Mouse (Mus musculus) hindbrain, embryonic 14.5 days (tissue): ENCODE measurements around the gene Pilra. TPM values are rescaled to one million over a fixed set of nuclear protein-coding genes. Genes with fewer than 3 reads are reported as not detected.

Source experiments
- ATAC-seq: fragments of 200-750 bp; cut with Nextera tagmentation; 2 replicates; pipeline ENCODE4 v1.8.0; 2017; ENCODE audit warnings: moderate number of reproducible peaks, mild to moderate bottlenecking, moderate TSS enrichment, moderate library complexity; ENCODE audit not compliant: low FRiP score
- DNase-seq: peaks from one replicate; pipeline ENCODE4 v3.0.0-alpha.2; 2015; ENCODE audit warnings: low spot score
- H3K27ac ChIP-seq: fragments of 300-500 bp; sonication (generic); 2 replicates; pipeline ENCODE4 v1.5.1; 2014; ENCODE audit warnings: mild to moderate bottlenecking, moderate library complexity
- H3K27me3 ChIP-seq: fragments of 300-500 bp; sonication (generic); 2 replicates; pipeline ENCODE4 v1.6.1; 2014; ENCODE audit warnings: mild to moderate bottlenecking, low read length, mixed read lengths; ENCODE audit not compliant: control insufficient read depth, insufficient read depth
- H3K36me3 ChIP-seq: fragments of 300-500 bp; sonication (generic); replicated peaks from 2 replicates; pipeline ENCODE4 v1.6.1; 2014; ENCODE audit not compliant: control insufficient read depth, insufficient read depth
- H3K4me1 ChIP-seq: fragments of 300-500 bp; sonication (generic); replicated peaks from 2 replicates; pipeline ENCODE4 v1.6.1; 2014; ENCODE audit warnings: antibody characterized with exemption, low read length, mixed read lengths; ENCODE audit not compliant: control insufficient read depth, insufficient read depth
- H3K4me2 ChIP-seq: fragments of 300-500 bp; sonication (generic); replicated peaks from 2 replicates; pipeline ENCODE4 v1.6.1; 2014; ENCODE audit warnings: mild to moderate bottlenecking, moderate library complexity
- H3K4me3 ChIP-seq: fragments of 300-500 bp; sonication (generic); replicated peaks from 2 replicates; pipeline ENCODE4 v1.5.1; 2014; ENCODE audit warnings: mild to moderate bottlenecking, low read length
- H3K9ac ChIP-seq: fragments of 300-500 bp; sonication (generic); 2 replicates; pipeline ENCODE4 v1.6.1; 2014
- H3K9me3 ChIP-seq: fragments of 300-500 bp; sonication (generic); 2 replicates; pipeline ENCODE4 v1.6.1; 2016; ENCODE audit warnings: low read length; ENCODE audit not compliant: control insufficient read depth
- WGBS: fragments of 180-500 bp; shearing (Covaris S2); extraction: QIAGEN DNeasy Blood & Tissue Kit; methylation state at CpG from one replicate; pipeline ENCODE4 v1.1.7; 2014; 5-methylcytosine and 5-hydroxymethylcytosine counted together
- polyA plus RNA-seq: library from polyadenylated mRNA; unstranded; fragments of >200 nt; fragmentation: Nextera tagmentation; extraction: Ambion mirVana; gene quantifications from 2 replicates; pipeline ENCODE4 v1.2.1, GENCODE M21; 2014

Gene Pilra
- polyA plus RNA-seq, 1 experiment from 2014 or later = 0.62 TPM

DNA sequence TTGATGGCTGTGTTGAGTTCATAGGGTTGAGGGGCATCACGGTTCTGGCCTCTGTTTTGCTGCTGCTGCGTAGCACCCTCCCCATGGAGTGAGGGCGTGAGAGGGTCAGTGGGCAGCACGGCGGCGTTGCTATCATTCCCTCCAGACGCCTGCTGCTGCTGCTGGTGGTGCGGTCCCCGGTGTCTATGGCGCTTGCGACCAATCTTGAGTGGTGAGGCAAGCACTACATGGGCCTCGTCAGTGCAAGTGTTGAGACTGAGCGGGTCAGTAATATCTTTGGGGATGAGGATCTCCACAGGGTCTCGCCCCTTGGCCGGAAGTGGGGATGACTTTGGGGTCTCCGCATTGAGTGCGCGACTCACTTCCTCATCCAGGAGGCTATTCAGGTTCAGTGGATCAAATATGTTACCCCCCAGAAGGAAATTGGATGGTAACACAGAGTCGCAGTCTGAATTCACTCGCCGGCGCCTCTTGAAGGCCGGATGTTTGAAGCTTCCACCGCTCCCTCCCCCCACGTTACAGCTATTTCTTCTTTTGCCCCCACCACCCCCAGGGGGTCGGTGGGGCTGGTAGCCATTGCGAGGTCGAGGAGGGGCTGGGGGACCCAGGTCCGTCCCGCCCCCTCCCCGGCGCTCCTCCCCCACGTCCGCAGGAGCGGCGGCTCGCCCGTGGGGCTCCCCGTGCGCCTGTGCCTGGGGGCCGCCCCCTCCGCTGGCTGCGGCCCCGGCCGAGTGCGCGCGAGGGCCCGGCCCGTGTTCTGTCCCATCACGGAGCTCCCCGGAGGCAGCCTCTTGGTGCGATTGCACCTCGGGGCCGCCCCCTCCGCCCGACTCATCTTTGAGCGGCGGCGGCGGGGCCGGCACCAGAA, 50.7 kb downstream of the Pilra start:
- DNase-seq (peak; percentile 33), ATAC-seq (0 out of 2 replicates have a peak, but pooled peaks have one; percentile 2)
- Histone ChIP-seq H3K4me1 (peaks cover 26% of the 10 kb centered on the region), H3K9ac (peak overlapping the region; percentile 86), H3K27ac (peak overlapping the region; percentile 97), H3K36me3 (peaks cover 40% of the 10 kb centered on the region), H3K4me2 (peak overlapping the region; percentile 81), H3K4me3 (peak overlapping the region; percentile 71), H3K27me3 (no peaks in the 10 kb centered on the region), H3K9me3 (no peaks in the 10 kb centered on the region)
- 3% methylated on average over 62 of the region's 62 CpGs for WGBS

GRCm38 (mm10) chr5:137784546-137784945, 51.5 kb downstream of the Pilra start:
- no peak for ATAC-seq
- Histone ChIP-seq H3K4me3 (peak overlapping the region; percentile 71), H3K9ac (peak overlapping the region; percentile 86), H3K27me3 (no peaks in the 10 kb centered on the region), H3K4me1 (peaks cover 35% of the 10 kb centered on the region), H3K4me2 (peak overlapping the region; percentile 81), H3K36me3 (peaks cover 45% of the 10 kb centered on the region), H3K27ac (no peak overlapping the region), H3K9me3 (no peaks in the 10 kb centered on the region)
- 88% methylated on average over 14 of the region's 14 CpGs for WGBS
- no peak for DNase-seq

DNA sequence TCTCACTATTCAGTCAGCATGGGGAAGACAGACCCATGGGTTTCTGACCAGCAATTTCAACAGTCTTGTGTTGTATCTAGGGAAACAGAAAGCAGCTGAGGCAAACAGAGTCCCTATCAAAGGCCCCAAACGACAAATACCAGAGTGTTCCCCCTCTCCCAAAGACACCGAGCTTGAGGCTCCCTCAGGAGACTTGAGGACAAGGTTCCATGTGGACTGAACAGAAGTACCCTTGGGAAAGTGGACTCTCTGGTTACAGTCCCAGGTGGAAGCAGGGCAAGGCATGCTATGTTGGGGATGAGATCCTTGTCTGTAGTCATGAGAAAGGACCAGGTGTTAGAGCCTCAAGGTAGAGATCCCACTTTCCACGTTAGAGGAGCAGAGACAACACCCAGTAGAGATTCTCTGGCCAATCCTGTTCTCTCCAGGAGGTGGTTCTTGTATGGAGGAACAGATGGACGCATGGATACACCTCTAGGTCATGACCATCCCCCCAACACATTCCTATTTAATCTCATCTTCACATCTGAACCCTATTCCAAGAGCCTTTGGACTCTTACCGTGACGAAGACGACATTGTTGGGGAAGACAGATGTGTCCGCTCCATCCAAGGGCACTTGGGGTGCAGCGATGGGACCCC, 52.1 kb downstream of the Pilra start:
- Histone ChIP-seq H3K4me2 (peak overlapping the region; percentile 81), H3K27me3 (no peaks in the 10 kb centered on the region), H3K9ac (peak overlapping the region; percentile 86), H3K36me3 (peaks cover 45% of the 10 kb centered on the region), H3K4me1 (peaks cover 37% of the 10 kb centered on the region), H3K27ac (no peak overlapping the region), H3K4me3 (peak overlapping the region; percentile 71), H3K9me3 (no peaks in the 10 kb centered on the region)
- ATAC-seq (no peak), DNase-seq (no peak)
- 67% methylated on average over 9 of the region's 9 CpGs for WGBS

DNA sequence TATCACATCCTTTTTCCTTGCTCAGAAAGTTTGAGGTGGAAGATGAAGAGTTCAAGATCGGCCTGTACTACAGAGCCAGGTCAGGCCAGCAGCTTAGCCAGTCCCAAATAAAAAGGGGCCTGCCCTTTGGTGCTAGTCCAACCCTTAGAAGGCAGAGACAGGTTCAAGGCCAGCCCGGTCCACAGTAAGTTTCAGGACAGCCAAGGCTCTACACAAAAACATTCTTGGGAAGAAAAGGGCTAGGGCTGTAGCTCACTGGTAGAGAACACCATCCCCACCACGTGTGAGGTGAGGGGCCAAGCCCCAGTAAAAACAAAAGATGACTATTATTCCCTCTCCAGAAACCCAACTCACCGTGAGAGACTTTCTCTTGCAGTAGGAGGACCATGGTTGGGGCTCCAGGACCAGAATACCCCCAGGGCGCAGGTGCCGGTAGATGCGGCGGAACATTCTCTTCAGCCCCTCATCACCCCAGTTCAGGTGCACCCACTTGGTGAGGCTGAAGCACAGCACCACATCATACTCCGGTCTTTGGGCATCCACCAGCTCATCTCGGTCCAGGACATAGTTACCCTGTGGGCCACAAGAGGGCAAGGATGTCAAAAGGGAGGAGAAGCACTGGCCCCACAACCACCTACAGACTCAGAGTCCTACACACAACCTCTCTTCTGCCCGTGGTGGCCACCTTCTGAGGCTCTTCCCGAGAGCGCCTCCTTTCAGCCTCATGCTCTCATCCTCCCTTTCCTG, 53.1 kb downstream of the Pilra start:
- WGBS = 81% methylated on average over 13 of the region's 13 CpGs
- Histone ChIP-seq H3K9me3 (no peaks in the 10 kb centered on the region), H3K4me3 (peak overlapping the region; percentile 71), H3K4me2 (peak overlapping the region; percentile 81), H3K4me1 (peaks cover 40% of the 10 kb centered on the region), H3K27ac (no peak overlapping the region), H3K9ac (peak overlapping the region; percentile 86), H3K36me3 (peaks cover 45% of the 10 kb centered on the region), H3K27me3 (no peaks in the 10 kb centered on the region)
- ATAC-seq (no peak), DNase-seq (no peak)

GRCm38 (mm10) chr5:137781661-137782060, 54.4 kb downstream of the Pilra start:
- Histone ChIP-seq H3K27me3 (no peaks in the 10 kb centered on the region), H3K27ac (no peak overlapping the region), H3K9me3 (no peaks in the 10 kb centered on the region), H3K36me3 (peaks cover 45% of the 10 kb centered on the region), H3K4me3 (no peak overlapping the region), H3K4me2 (0 out of 2 replicates have a peak overlapping the region, but pooled peaks have one; percentile 2), H3K9ac (no peak overlapping the region), H3K4me1 (peaks cover 41% of the 10 kb centered on the region)
- no peak for DNase-seq
- 96% methylated on average over 7 of the region's 7 CpGs for WGBS
- no peak for ATAC-seq

DNA sequence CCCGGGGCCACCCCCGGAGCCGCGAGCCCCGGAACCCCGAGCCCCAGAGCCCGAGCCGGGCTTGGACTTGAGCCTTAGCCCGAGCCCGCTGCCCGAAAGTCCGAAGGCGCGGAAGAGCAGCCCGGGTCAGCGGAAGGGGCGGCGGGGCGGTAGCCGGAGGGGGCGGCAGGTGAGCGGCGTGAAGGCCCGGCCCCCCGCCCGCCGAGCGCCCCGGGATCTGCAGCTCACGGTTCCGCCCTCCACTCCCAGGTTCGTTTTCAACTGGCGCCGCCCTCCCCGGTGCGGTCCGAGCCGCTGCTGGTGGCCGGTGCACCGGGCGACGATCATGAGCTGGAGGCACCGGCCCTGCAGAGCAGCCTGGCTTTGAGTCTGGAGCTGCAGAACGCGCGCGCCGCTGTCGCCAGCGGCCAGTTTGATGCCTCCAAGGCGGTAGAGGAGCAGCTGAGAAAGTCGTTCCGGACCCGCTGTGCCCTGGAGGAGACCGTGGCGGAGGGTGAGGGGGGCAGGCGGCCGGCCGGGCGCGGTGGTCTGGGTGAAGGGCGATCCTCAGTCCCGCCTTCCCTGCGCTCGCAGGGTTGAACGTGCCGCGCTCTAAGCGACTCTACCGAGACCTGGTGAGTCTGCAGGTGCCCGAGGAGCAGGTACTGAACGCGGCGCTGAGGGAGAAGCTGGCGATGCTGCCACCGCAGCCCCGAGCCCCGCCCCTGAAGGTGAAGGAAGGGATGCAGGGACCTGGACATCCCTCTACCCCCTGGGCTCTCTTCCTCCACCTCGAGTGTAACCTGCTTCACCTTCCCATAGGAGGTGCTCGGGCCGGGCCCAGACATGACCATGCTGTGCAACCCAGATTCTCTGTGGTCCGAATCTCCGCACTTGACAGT, 56.8 kb downstream of the Pilra start:
- Histone ChIP-seq H3K9me3 (no peaks in the 10 kb centered on the region), H3K9ac (peak overlapping the region; percentile 88), H3K27ac (peak overlapping the region; percentile 92), H3K27me3 (no peaks in the 10 kb centered on the region), H3K4me1 (peaks cover 31% of the 10 kb centered on the region), H3K4me2 (peak overlapping the region; percentile 98), H3K4me3 (peak overlapping the region; percentile 97), H3K36me3 (peaks cover 42% of the 10 kb centered on the region)
- ATAC-seq = 0 out of 2 replicates have a peak, but pooled peaks have one; percentile 3
- DNase-seq = no peak
- under 1% methylated on average over 63 of the region's 83 CpGs for WGBS

GRCm38 (mm10) chr5:137778635-137779034, 57.4 kb downstream of the Pilra start, which contains the start of gene Ppp1r35:
Gene Ppp1r35 (plus strand): TSS chr5:137778849.
- WGBS = under 1% methylated on average over 31 of the region's 31 CpGs
- Histone ChIP-seq H3K27me3 (no peaks in the 10 kb centered on the region), H3K4me3 (peak within 1 kb of the TSS; percentile 97), H3K9ac (peak within 1 kb of the TSS; percentile 88), H3K36me3 (peaks cover 36% of the 10 kb centered on the region), H3K4me1 (peaks cover 25% of the 10 kb centered on the region), H3K27ac (peak within 1 kb of the TSS; percentile 92), H3K9me3 (no peaks in the 10 kb centered on the region), H3K4me2 (peak within 1 kb of the TSS; percentile 98)
- ATAC-seq (peak; percentile 96), DNase-seq (peak; percentile 98)

- no peak overlapping the region for H3K4me2 ChIP-seq
- WGBS = 86% methylated on average over 7 of the region's 7 CpGs
- no peak for DNase-seq
- H3K36me3 ChIP-seq = peaks cover 23% of the 10 kb centered on the region
- ATAC-seq = no peak
- H3K4me3 ChIP-seq = no peak overlapping the region
- H3K9me3 ChIP-seq = no peaks in the 10 kb centered on the region
- no peak overlapping the region for H3K9ac ChIP-seq
- peaks cover 17% of the 10 kb centered on the region for H3K4me1 ChIP-seq
- H3K27ac ChIP-seq = peak overlapping the region; percentile 92; the same call in 1 of the 2 replicates
- no peaks in the 10 kb centered on the region for H3K27me3 ChIP-seq
Observed at GRCm38 (mm10) chr5:137777267-137777845, 58.7 kb downstream of the Pilra start.
